Mouse (Mus musculus): Measurements from ENCODE around the gene Ift57. TPM values are rescaled to one million over a fixed set of nuclear protein-coding genes. Genes with fewer than 3 reads are reported as not detected.
A peak's percentile ranks its signal among the peaks of the same experiment; 100 is the strongest.

Gene Ift57
- polyA plus RNA-seq, 2 experiments = 2.0 to 2.7 TPM

GRCm38 (mm10) chr16:49770320-49771189 lies 71.5 kb downstream of the Ift57 start:
- H3K9ac ChIP-seq (replicated peaks) = peak overlapping the region; percentile 64
- 18% methylated on average over 12 of the region's 12 CpGs for WGBS (ENCODE audit: insufficient replicate concordance)
- no peak for ATAC-seq (ENCODE audit: insufficient read depth)

GRCm38 (mm10) chr16:49771609-49772396 lies 72.8 kb downstream of the Ift57 start:
- Histone ChIP-seq H3K9ac (replicated peaks) (peak overlapping the region; percentile 74), H3K4me3 (ENCODE audit: insufficient read depth in 1 of 2, low read depth in 2 of 2, low read length in 2 of 2) (no peak overlapping the region), H3K9me3 (ENCODE audit: control insufficient read depth, low read length) (no peaks in the 10 kb centered on the region), H3K4me2 (ENCODE audit: low read depth) (peak overlapping the region; percentile 48), H3K27me3 (ENCODE audit: control insufficient read depth, insufficient read depth, low read length) (no peaks in the 10 kb centered on the region), H3K36me3 (replicated peaks; ENCODE audit: control insufficient read depth, insufficient read depth, low read depth) (no peaks in the 10 kb centered on the region), H3K4me1 (replicated peaks; ENCODE audit: control insufficient read depth in 2 of 2, insufficient read depth in 2 of 2, low read length in 1 of 2) (peaks cover 82 to 83% of the 10 kb centered on the region in 2 experiments), H3K27ac (peak overlapping the region; percentile 98)
- DNase-seq (ENCODE audit: low read depth in 3 of 3, low spot score in 3 of 3) (peak; percentile 76 to 83 (median 82)), ATAC-seq (ENCODE audit: insufficient read depth) (peak; percentile 67)
- WGBS (ENCODE audit: insufficient replicate concordance) = 12% methylated on average over 7 of the region's 7 CpGs
- TF ChIP-seq CTCF (IDR thresholded peaks at IDR 0.05; ENCODE audit: low read depth) (no peak), EP300 (IDR thresholded peaks at IDR 0.05; ENCODE audit: low read depth) (peak; percentile 96)

More at GRCm38 (mm10) chr16:49770320-49771189, 71.5 kb downstream of the Ift57 start:
- Histone ChIP-seq H3K4me1 (replicated peaks; ENCODE audit: control insufficient read depth in 2 of 2, insufficient read depth in 2 of 2, low read length in 1 of 2) (peaks cover 71 to 77% of the 10 kb centered on the region in 2 experiments), H3K4me3 (ENCODE audit: insufficient read depth in 1 of 2, low read depth in 2 of 2, low read length in 2 of 2) (no peak overlapping the region), H3K36me3 (replicated peaks; ENCODE audit: control insufficient read depth, insufficient read depth, low read depth) (no peaks in the 10 kb centered on the region), H3K27ac (peak overlapping the region; percentile 98), H3K27me3 (ENCODE audit: control insufficient read depth, insufficient read depth, low read length) (no peaks in the 10 kb centered on the region), H3K4me2 (ENCODE audit: low read depth) (peak overlapping the region; percentile 48), H3K9me3 (ENCODE audit: control insufficient read depth, low read length) (no peaks in the 10 kb centered on the region)
- no peak for DNase-seq (ENCODE audit: low read depth in 3 of 3, low spot score in 3 of 3)
- peak; percentile 41; the same call in 1 of the 2 replicates for TF ChIP-seq EP300 (IDR thresholded peaks at IDR 0.05; ENCODE audit: low read depth)
- TF ChIP-seq CTCF (IDR thresholded peaks at IDR 0.05; ENCODE audit: low read depth) = no peak

GRCm38 (mm10) chr16:49772576-49772975 lies 73.5 kb downstream of the Ift57 start:
- 15% methylated on average over 1 of the region's 1 CpGs for WGBS (ENCODE audit: insufficient replicate concordance)
- DNase-seq (ENCODE audit: low read depth in 3 of 3, low spot score in 3 of 3) (no peak), ATAC-seq (ENCODE audit: insufficient read depth) (no peak)
- no peaks in the 10 kb centered on the region for H3K36me3 ChIP-seq (replicated peaks; ENCODE audit: control insufficient read depth, insufficient read depth, low read depth)
- peaks cover 85 to 86% of the 10 kb centered on the region in 2 experiments for H3K4me1 ChIP-seq (replicated peaks; ENCODE audit: control insufficient read depth in 2 of 2, insufficient read depth in 2 of 2, low read length in 1 of 2)
- no peaks in the 10 kb centered on the region for H3K9me3 ChIP-seq (ENCODE audit: control insufficient read depth, low read length)
- peak overlapping the region; percentile 48 for H3K4me2 ChIP-seq (ENCODE audit: low read depth)
- TF ChIP-seq EP300 (IDR thresholded peaks at IDR 0.05; ENCODE audit: low read depth) = no peak
- no peak for TF ChIP-seq CTCF (IDR thresholded peaks at IDR 0.05; ENCODE audit: low read depth)
- H3K9ac ChIP-seq (replicated peaks) = peak overlapping the region; percentile 74
- peak overlapping the region; percentile 98 for H3K27ac ChIP-seq
- no peak overlapping the region for H3K4me3 ChIP-seq (ENCODE audit: insufficient read depth in 1 of 2, low read depth in 2 of 2, low read length in 2 of 2)
- no peaks in the 10 kb centered on the region for H3K27me3 ChIP-seq (ENCODE audit: control insufficient read depth, insufficient read depth, low read length)

GRCm38 (mm10) chr16:49773068-49773467 lies 74.0 kb downstream of the Ift57 start:
- H3K4me2 ChIP-seq (ENCODE audit: low read depth) = peak overlapping the region; percentile 35
- peak overlapping the region; percentile 58; the same call in 1 of the 2 replicates for H3K9ac ChIP-seq (replicated peaks)

More at GRCm38 (mm10) chr16:49773068-49773467, 74.0 kb downstream of the Ift57 start:
- TF ChIP-seq EP300 (IDR thresholded peaks at IDR 0.05; ENCODE audit: low read depth) = peak; percentile 36; the same call in 1 of the 2 replicates
- TF ChIP-seq CTCF (IDR thresholded peaks at IDR 0.05; ENCODE audit: low read depth) = no peak
- DNase-seq (ENCODE audit: low read depth in 3 of 3, low spot score in 3 of 3) (no peak), ATAC-seq (ENCODE audit: insufficient read depth) (no peak)
- no peaks in the 10 kb centered on the region for H3K9me3 ChIP-seq (ENCODE audit: control insufficient read depth, low read length)
- peak overlapping the region; percentile 98 for H3K27ac ChIP-seq
- 35% methylated on average over 1 of the region's 1 CpGs for whole genome bisulfite sequencing (ENCODE audit: insufficient replicate concordance)
- H3K4me1 ChIP-seq (replicated peaks; ENCODE audit: control insufficient read depth in 2 of 2, insufficient read depth in 2 of 2, low read length in 1 of 2) = peaks cover 89% of the 10 kb centered on the region in 2 experiments
- H3K36me3 ChIP-seq (replicated peaks; ENCODE audit: control insufficient read depth, insufficient read depth, low read depth) = no peaks in the 10 kb centered on the region
- no peak overlapping the region for H3K4me3 ChIP-seq (ENCODE audit: insufficient read depth in 1 of 2, low read depth in 2 of 2, low read length in 2 of 2)
- no peaks in the 10 kb centered on the region for H3K27me3 ChIP-seq (ENCODE audit: control insufficient read depth, insufficient read depth, low read length)

All from liver, embryonic 14.5 days (tissue).